Mouse (Mus musculus): ENCODE results near the gene Otulin.

GRCm38 (mm10) chr15:27506893-27507596 is 123.4 kb downstream of the Otulin start:
- TF ChIP-seq CTCF (IDR thresholded peaks at IDR 0.05; ENCODE audit: low read depth, low read length) (no peak), POLR2A (IDR thresholded peaks at IDR 0.05; ENCODE audit: borderline replicate concordance, low read depth, low read length) (no peak)
